Mouse (Mus musculus): ENCODE results near the gene Zdhhc24.

DNA sequence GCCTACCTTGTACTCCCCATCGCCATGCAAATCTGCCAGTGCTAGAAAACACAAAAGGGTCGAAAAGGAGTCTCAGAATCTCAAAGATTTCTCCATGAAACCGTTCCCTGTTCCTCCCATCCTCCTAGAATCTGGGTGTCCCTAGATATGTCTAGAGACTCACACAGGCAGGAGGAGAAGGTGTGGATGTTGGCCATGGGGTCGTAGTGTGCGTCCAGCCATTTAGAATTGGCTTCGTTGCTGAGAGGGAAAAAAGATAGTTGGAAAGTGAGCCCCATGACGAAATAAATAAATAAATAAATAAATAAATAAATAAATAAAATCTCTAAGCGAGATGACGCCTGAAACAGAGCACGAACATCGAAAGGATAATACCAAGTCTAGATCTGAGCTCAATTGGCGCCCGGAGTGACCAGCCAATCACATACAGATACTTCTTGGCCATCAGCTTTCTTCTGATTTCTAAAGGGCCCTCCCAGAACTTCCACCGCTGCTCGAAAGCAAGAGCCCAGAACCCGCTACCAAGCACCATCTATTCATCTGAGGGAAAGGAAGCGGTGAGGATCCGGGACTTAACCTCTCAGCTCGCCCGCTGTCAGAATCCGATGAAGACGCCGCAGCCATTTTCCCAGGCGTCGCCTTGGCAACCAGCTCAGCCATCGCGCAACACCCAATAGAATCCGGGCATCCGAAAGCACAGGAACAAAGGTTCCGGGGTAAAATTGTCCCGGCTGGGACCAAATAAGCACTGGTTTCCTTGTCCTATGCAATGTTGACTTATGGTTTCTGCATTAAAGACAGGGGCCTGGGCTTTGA lies 27.7 kb downstream of the Zdhhc24 start, which contains the start of gene Bbs1:
- TF ChIP-seq POLR2A (IDR thresholded peaks at IDR 0.05; ENCODE audit: borderline replicate concordance, extremely low read depth, low read depth, low read length) (peak; percentile 33; the same call in 1 of the 2 replicates), CTCF (IDR thresholded peaks at IDR 0.05; ENCODE audit: insufficient read depth, low read length) (no peak)
